Comparison of ENCODE assay signal across 22 mouse cellular contexts in the genomic region with DNA sequence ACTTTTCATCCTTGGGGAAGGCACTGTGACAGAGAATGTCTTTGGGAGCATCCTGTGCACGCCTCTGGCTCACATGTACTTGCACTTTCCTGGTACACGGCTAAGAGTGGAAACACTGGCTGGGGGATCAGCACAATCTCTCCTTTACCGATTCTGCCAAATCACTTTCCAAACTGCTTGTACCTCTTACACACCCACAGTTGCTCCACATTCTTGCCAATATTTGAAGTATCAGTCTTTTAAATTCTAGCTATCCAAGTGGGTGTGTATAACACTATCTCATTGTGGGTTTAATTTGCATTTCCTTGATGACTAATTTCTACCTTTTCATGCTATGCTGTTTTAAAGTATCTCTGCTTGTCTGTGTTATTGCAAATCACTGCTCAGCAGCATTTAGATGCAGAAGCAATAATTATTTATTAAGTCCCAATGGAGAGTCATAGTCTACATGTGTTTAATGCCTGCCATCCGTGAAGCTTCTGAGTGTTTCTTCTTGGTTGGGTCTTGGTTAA. TPM values are rescaled to one million over a fixed set of nuclear protein-coding genes. Genes with fewer than 3 reads are reported as not detected.
DNase-seq lines count a peak whose midpoint lies in the region; TF ChIP-seq lines count a peak whose summit lies in the region.
"Had no signal": no experiment of that assay in that cellular context is flagged by ENCODE, and none has a peak within 500 bp of the region (broad histone marks: within the 10 kb centered on the region; RNA-seq: fewer than 3 reads in every experiment).

No protein-coding gene starts in this region.

- H3K4me3 ChIP-seq in CH12.LX (replicated peaks in 1 of 3; ENCODE audit: low read depth in 2 of 3, low read length in 2 of 3, poor library complexity in 1 of 3), result no peak overlapping the region
- H3K4me3 ChIP-seq in lung, adult 2 months (replicated peaks; ENCODE audit: extremely low read depth, low read depth, low read length), result no peak overlapping the region
- H3K4me3 ChIP-seq: embryonic facial prominence, embryonic 10.5 days; heart, embryonic 10.5 days; hindbrain, embryonic 12.5 days; intestine, embryonic 15.5 days had no signal

- no peak for TF ChIP-seq RAD21 in CH12.LX (IDR thresholded peaks at IDR 0.05; ENCODE audit: low read depth, low read length)

- 0 out of 2 replicates have a peak overlapping the region, but pooled peaks have one; percentile 19 for H3K4me2 ChIP-seq in CH12.LX (ENCODE audit: insufficient read depth, low read depth, poor library complexity, severe bottlenecking)
- H3K4me2 ChIP-seq: hindbrain, embryonic 12.5 days; intestine, embryonic 15.5 days had no signal

- no peaks in the 10 kb centered on the region for H3K27me3 ChIP-seq in CH12.LX (replicated peaks)
- H3K27me3 ChIP-seq: hindbrain, embryonic 12.5 days; intestine, embryonic 15.5 days; Patski had no signal

- intact Hi-C loops in left cerebral cortex, postnatal 36 days (cut with DNase I), result no loop called here

- H3K9me3 ChIP-seq in CH12.LX (replicated peaks; ENCODE audit: low read length), result no peaks in the 10 kb centered on the region
- H3K9me3 ChIP-seq: embryonic facial prominence, embryonic 10.5 days; heart, embryonic 10.5 days; hindbrain, embryonic 12.5 days; intestine, embryonic 15.5 days had no signal

- TF ChIP-seq POLR2A in CH12.LX (IDR thresholded peaks at IDR 0.05; ENCODE audit: low read depth, low read length), result no peak
- no peak for TF ChIP-seq POLR2A in lung, adult 2 months (IDR thresholded peaks at IDR 0.05; ENCODE audit: borderline replicate concordance, extremely low read depth, low read depth, low read length)

- H3K4me1 ChIP-seq in CH12.LX (ENCODE audit: control insufficient read depth in 1 of 2, insufficient read depth in 2 of 2), result peaks cover 18 to 61% of the 10 kb centered on the region in 2 experiments
- H3K4me1 ChIP-seq in lung, adult 2 months (ENCODE audit: control insufficient read depth, insufficient read depth, low read length), result peaks cover 4% of the 10 kb centered on the region
- H3K4me1 ChIP-seq: embryonic facial prominence, embryonic 10.5 days; heart, embryonic 10.5 days; hindbrain, embryonic 12.5 days; intestine, embryonic 15.5 days had no signal

- dilution Hi-C loops in CH12.LX (cut with MboI; ENCODE audit: extremely low pct_ligation_motif_present, extremely low pct_unique_long_range_greater_than_20kb, low sequenced_read_pairs), result no loop called here

- 78% methylated on average over 4 of the region's 4 CpGs for WGBS in lung, adult 2 months

- peak; percentile 17 to 31 for DNase-seq in left cerebral cortex, postnatal 36 days (ENCODE audit: low spot score in 2 of 2)
- DNase-seq in left cerebral cortex, adult 9 months (ENCODE audit: low spot score in 2 of 2), result no peak
- peak; percentile 23 for DNase-seq in CD4-positive helper T cell, adult 2 months (ENCODE audit: low read depth, low spot score)
- DNase-seq in CH12.LX (ENCODE audit: extremely low read depth), result no peak
- peak; percentile 45 for DNase-seq in induced T-regulatory cell, adult 2 months (ENCODE audit: low read depth)
- DNase-seq in layer of hippocampus, postnatal 10 days (ENCODE audit: low spot score in 2 of 2), result no peak
- no peak for DNase-seq in kidney, postnatal 14 days
- no peak for DNase-seq in lung, adult 2 months
- DNase-seq: adrenal gland, adult 8-10 months; adrenal gland, postnatal 36 days; cerebellum, adult 11 months; cerebellum, adult 8-10 months; cerebellum, postnatal 36 days; gastrocnemius, postnatal 10 days; heart, adult 18-20 months; heart, postnatal 10 days; heart, postnatal 4 days had no signal

- TF ChIP-seq CTCF in CH12.LX (conservative IDR thresholded peaks at IDR 0.05 in 1 of 2, IDR thresholded peaks at IDR 0.05 in 1 of 2; ENCODE audit: low read depth in 2 of 2, low read length in 2 of 2), result no peak
- no peak for TF ChIP-seq CTCF in lung, adult 2 months (IDR thresholded peaks at IDR 0.05; ENCODE audit: insufficient read depth, low read length)

- no peak overlapping the region for H3K27ac ChIP-seq in CH12.LX (ENCODE audit: insufficient read depth, low read depth)
- H3K27ac ChIP-seq: embryonic facial prominence, embryonic 10.5 days; heart, embryonic 10.5 days; hindbrain, embryonic 12.5 days; intestine, embryonic 15.5 days had no signal

- in situ Hi-C loops in CH12.LX (cut with MboI; ENCODE audit: low pct_ligation_motif_present, low pct_unique_long_range_greater_than_20kb, low sequenced_read_pairs), result no loop called here

- H3K9ac ChIP-seq in CH12.LX (ENCODE audit: insufficient read depth, low read depth), result no peak overlapping the region
- H3K9ac ChIP-seq: hindbrain, embryonic 12.5 days; intestine, embryonic 15.5 days had no signal

- peak; percentile 80 for TF ChIP-seq EP300 in CH12.LX (IDR thresholded peaks at IDR 0.05; ENCODE audit: low read length)

- no peaks in the 10 kb centered on the region for H3K36me3 ChIP-seq in CH12.LX (replicated peaks in 1 of 2; ENCODE audit: control insufficient read depth in 1 of 2, insufficient read depth in 1 of 2, low read length in 1 of 2)
- H3K36me3 ChIP-seq: embryonic facial prominence, embryonic 10.5 days; heart, embryonic 10.5 days; hindbrain, embryonic 12.5 days; intestine, embryonic 15.5 days had no signal

- H3K79me2 ChIP-seq in CH12.LX (replicated peaks; ENCODE audit: control insufficient read depth, extremely low read depth, insufficient read depth, poor library complexity, severe bottlenecking), result no peaks in the 10 kb centered on the region

TF ChIP-seq in CH12.LX, 34 proteins besides CTCF, POLR2A, EP300 and RAD21:
- TF ChIP-seq GABPA (IDR thresholded peaks at IDR 0.05; ENCODE audit: insufficient replicate concordance, low read depth, low read length), result no peak
- no peak for TF ChIP-seq USF2 (conservative IDR thresholded peaks at IDR 0.05; ENCODE audit: low read depth, low read length)
- TF ChIP-seq ZMIZ1 (IDR thresholded peaks at IDR 0.05; ENCODE audit: low read depth, low read length), result no peak
- no peak for TF ChIP-seq HCFC1 (IDR thresholded peaks at IDR 0.05; ENCODE audit: low read depth, low read length)
- TF ChIP-seq ETS1 (conservative IDR thresholded peaks at IDR 0.05; ENCODE audit: low read depth, low read length), result no peak
- no peak for TF ChIP-seq MYC (IDR thresholded peaks at IDR 0.05; ENCODE audit: low read depth, low read length)
- TF ChIP-seq SMC3 (IDR thresholded peaks at IDR 0.05; ENCODE audit: low read depth, low read length), result no peak
- no peak for TF ChIP-seq ZKSCAN1 (IDR thresholded peaks at IDR 0.05; ENCODE audit: borderline replicate concordance, low read depth, low read length)
- TF ChIP-seq POLR2AphosphoS2 (IDR thresholded peaks at IDR 0.05; ENCODE audit: low read depth, low read length), result no peak
- TF ChIP-seq RCOR1 (conservative IDR thresholded peaks at IDR 0.05; ENCODE audit: low read depth, low read length), result no peak
- no peak for TF ChIP-seq SIN3A (IDR thresholded peaks at IDR 0.05; ENCODE audit: low read length)
- TF ChIP-seq CHD1 (IDR thresholded peaks at IDR 0.05; ENCODE audit: low read depth, low read length), result no peak
- TF ChIP-seq IRF4 (IDR thresholded peaks at IDR 0.05; ENCODE audit: low read depth, low read length), result peak; percentile 83
- no peak for TF ChIP-seq E2F4 (IDR thresholded peaks at IDR 0.05; ENCODE audit: insufficient replicate concordance, low read depth, low read length)
- peak; percentile 84 for TF ChIP-seq JUND (conservative IDR thresholded peaks at IDR 0.05; ENCODE audit: low read depth, low read length)
- TF ChIP-seq NRF1 (IDR thresholded peaks at IDR 0.05; ENCODE audit: low read depth, low read length), result no peak
- TF ChIP-seq JUN (IDR thresholded peaks at IDR 0.05; ENCODE audit: insufficient read depth, low read depth, low read length), result peak; percentile 77
- no peak for TF ChIP-seq USF1 (IDR thresholded peaks at IDR 0.05; ENCODE audit: low read depth, low read length)
- TF ChIP-seq KAT2A (IDR thresholded peaks at IDR 0.05; ENCODE audit: insufficient replicate concordance, low read length), result no peak
- no peak for TF ChIP-seq PAX5 (IDR thresholded peaks at IDR 0.05; ENCODE audit: low read length)
- no peak for TF ChIP-seq ZNF384 (IDR thresholded peaks at IDR 0.05; ENCODE audit: low read depth, low read length)
TF ChIP-seq in CH12.LX: peak in this region for 3.

RNA-seq across cellular contexts. Expression of gene Fam126a, which starts 10.9 kb away (rescaled TPM):
- total RNA-seq in left cerebral cortex, postnatal 36 days (2021), result 10 to 100 TPM; 14.6 to 20.0 TPM
- total RNA-seq in CH12.LX (2012; rRNA removed) (18.2 and 22.6 TPM in 2 replicates), CH12.LX (2014; rRNA removed) (16.5 and 19.6 TPM in 2 replicates)
- 31.6 and 32.6 TPM in 2 replicates for polyA plus RNA-seq in CH12.LX (2012; ENCODE audit: insufficient read length, low read depth)
- total RNA-seq in layer of hippocampus, postnatal 10 days (2021), result 10 to 100 TPM; 38.9 to 40.4 TPM
- 4.8 and 7.8 TPM in 2 replicates for polyA plus RNA-seq in lung, adult 2 months (2012; rRNA removed)

RNA-seq across cellular contexts. Expression of gene Klhl7, which starts 59.0 kb away (rescaled TPM):
- 10 to 100 TPM; 79.7 to 97.1 TPM for total RNA-seq in left cerebral cortex, postnatal 36 days (2021)
- total RNA-seq in CH12.LX (2012; rRNA removed) (20.0 and 20.4 TPM in 2 replicates), CH12.LX (2014; rRNA removed) (71.4 and 72.1 TPM in 2 replicates)
- polyA plus RNA-seq in CH12.LX (2012; ENCODE audit: insufficient read length, low read depth), result 23.2 and 26.5 TPM in 2 replicates
- total RNA-seq in layer of hippocampus, postnatal 10 days (2021), result 100 to 1,000 TPM; 128 to 135 TPM
- 3.0 and 5.9 TPM in 2 replicates for polyA plus RNA-seq in lung, adult 2 months (2012; rRNA removed)

Comparison
In these comparisons a context has a peak if more than half of its experiments do, and no peak if none do; other contexts are left out.
1. DNase-seq: peak in left cerebral cortex, postnatal 36 days (2 of 2), CD4-positive helper T cell, adult 2 months (single experiment) and induced T-regulatory cell, adult 2 months (single experiment); none in left cerebral cortex, adult 9 months (0 of 2), CH12.LX (single experiment), layer of hippocampus, postnatal 10 days (0 of 2), kidney, postnatal 14 days (single experiment) and lung, adult 2 months (single experiment).